In genomic region chr8:26690178-26690735, GRCm38 (mm10) we compare ENCODE assay signal across 11 mouse cellular contexts.
DNase-seq lines count a peak whose midpoint lies in the region; ATAC-seq lines count a peak whose summit lies in the region.
"Had no signal": no experiment of that assay in that cellular context is flagged by ENCODE, and none has a peak within 500 bp of the region (broad histone marks: within the 10 kb centered on the region; RNA-seq: fewer than 3 reads in every experiment).

No protein-coding gene starts in this region.

- no peak for DNase-seq in forebrain, embryonic 11.5 days (ENCODE audit: low spot score)
- no peak for DNase-seq in midbrain, embryonic 10.5 days (ENCODE audit: low spot score)
- DNase-seq in fibroblast of lung, adult 2 months (ENCODE audit: low read depth), result peak; percentile 66
- DNase-seq in left cerebral cortex, adult 8-10 months (ENCODE audit: low spot score in 2 of 2), result no peak
- DNase-seq in kidney, postnatal 10 days, result no peak
- DNase-seq: left cerebral cortex, postnatal 4 days; lung, adult 2 months had no signal

- H3K36me3 ChIP-seq in forebrain, embryonic 12.5 days (replicated peaks), result no peaks in the 10 kb centered on the region
- no peaks in the 10 kb centered on the region for H3K36me3 ChIP-seq in forebrain, embryonic 11.5 days (ENCODE audit: control insufficient read depth, insufficient read depth, low read length)
- no peaks in the 10 kb centered on the region for H3K36me3 ChIP-seq in midbrain, embryonic 13.5 days
- H3K36me3 ChIP-seq in midbrain, embryonic 10.5 days, result no peaks in the 10 kb centered on the region
- H3K36me3 ChIP-seq in stomach, embryonic 15.5 days, result no peaks in the 10 kb centered on the region
- H3K36me3 ChIP-seq: midbrain, embryonic 12.5 days had no signal

- no peak overlapping the region for H3K4me3 ChIP-seq in forebrain, embryonic 12.5 days (replicated peaks)
- no peak overlapping the region for H3K4me3 ChIP-seq in forebrain, embryonic 11.5 days (ENCODE audit: low read depth, low read length)
- no peak overlapping the region for H3K4me3 ChIP-seq in midbrain, embryonic 13.5 days (replicated peaks)
- no peak overlapping the region for H3K4me3 ChIP-seq in midbrain, embryonic 10.5 days
- H3K4me3 ChIP-seq in stomach, embryonic 15.5 days (replicated peaks), result no peak overlapping the region
- H3K4me3 ChIP-seq: midbrain, embryonic 12.5 days had no signal

- no peak overlapping the region for H3K9ac ChIP-seq in forebrain, embryonic 12.5 days
- H3K9ac ChIP-seq in forebrain, embryonic 11.5 days (ENCODE audit: low read length), result no peak overlapping the region
- H3K9ac ChIP-seq in midbrain, embryonic 13.5 days (replicated peaks), result no peak overlapping the region
- H3K9ac ChIP-seq in stomach, embryonic 15.5 days, result no peak overlapping the region
- H3K9ac ChIP-seq: midbrain, embryonic 12.5 days had no signal

- peaks cover 17% of the 10 kb centered on the region for H3K4me1 ChIP-seq in forebrain, embryonic 12.5 days
- no peaks in the 10 kb centered on the region for H3K4me1 ChIP-seq in forebrain, embryonic 11.5 days (replicated peaks; ENCODE audit: control insufficient read depth, insufficient read depth, low read length)
- H3K4me1 ChIP-seq in midbrain, embryonic 13.5 days (replicated peaks), result peaks cover 19% of the 10 kb centered on the region
- no peaks in the 10 kb centered on the region for H3K4me1 ChIP-seq in midbrain, embryonic 10.5 days
- H3K4me1 ChIP-seq in stomach, embryonic 15.5 days, result 0 out of 2 replicates have a peak, but pooled peaks cover 4% of the 10 kb centered on the region

- no peak overlapping the region for H3K4me2 ChIP-seq in forebrain, embryonic 12.5 days
- H3K4me2 ChIP-seq in forebrain, embryonic 11.5 days (ENCODE audit: low read depth, low read length, severe bottlenecking), result no peak overlapping the region
- no peak overlapping the region for H3K4me2 ChIP-seq in midbrain, embryonic 13.5 days (replicated peaks)
- no peak overlapping the region for H3K4me2 ChIP-seq in stomach, embryonic 15.5 days
- H3K4me2 ChIP-seq: midbrain, embryonic 12.5 days had no signal

- ATAC-seq in forebrain, embryonic 12.5 days (ENCODE audit: low FRiP score), result no peak
- ATAC-seq in forebrain, embryonic 11.5 days (replicated peaks; ENCODE audit: low FRiP score), result no peak
- 0 out of 2 replicates have a peak, but pooled peaks have one; percentile 61 for ATAC-seq in midbrain, embryonic 13.5 days
- ATAC-seq in stomach, embryonic 15.5 days (ENCODE audit: insufficient read depth, low FRiP score, low read depth), result peak; percentile 32; the same call in 1 of the 2 replicates

- H3K27ac ChIP-seq in forebrain, embryonic 12.5 days, result 0 out of 2 replicates have a peak overlapping the region, but pooled peaks have one; percentile 13
- H3K27ac ChIP-seq in forebrain, embryonic 11.5 days (ENCODE audit: low read depth, low read length), result no peak overlapping the region
- no peak overlapping the region for H3K27ac ChIP-seq in midbrain, embryonic 13.5 days
- no peak overlapping the region for H3K27ac ChIP-seq in midbrain, embryonic 10.5 days (replicated peaks)
- H3K27ac ChIP-seq in stomach, embryonic 15.5 days, result no peak overlapping the region
- H3K27ac ChIP-seq: midbrain, embryonic 12.5 days had no signal

- whole genome bisulfite sequencing in forebrain, embryonic 12.5 days, result 76% methylated on average over 6 of the region's 6 CpGs
- 84% methylated on average over 6 of the region's 6 CpGs for WGBS in forebrain, embryonic 11.5 days
- 81% methylated on average over 6 of the region's 6 CpGs for WGBS in midbrain, embryonic 13.5 days
- WGBS in midbrain, embryonic 10.5 days, result 88% methylated on average over 6 of the region's 6 CpGs
- 26% methylated on average over 6 of the region's 6 CpGs for WGBS in stomach, embryonic 15.5 days

- H3K27me3 ChIP-seq in forebrain, embryonic 12.5 days, result no peaks in the 10 kb centered on the region
- H3K27me3 ChIP-seq in forebrain, embryonic 11.5 days (ENCODE audit: control insufficient read depth, insufficient read depth, low read length), result no peaks in the 10 kb centered on the region
- H3K27me3 ChIP-seq in midbrain, embryonic 13.5 days, result no peaks in the 10 kb centered on the region
- H3K27me3 ChIP-seq in midbrain, embryonic 10.5 days (ENCODE audit: low read depth, poor library complexity, severe bottlenecking), result no peaks in the 10 kb centered on the region
- peaks cover 6% of the 10 kb centered on the region; the same call in 1 of the 2 replicates for H3K27me3 ChIP-seq in stomach, embryonic 15.5 days (replicated peaks)
- H3K27me3 ChIP-seq: midbrain, embryonic 12.5 days had no signal

- H3K9me3 ChIP-seq in forebrain, embryonic 12.5 days, result no peaks in the 10 kb centered on the region
- no peaks in the 10 kb centered on the region for H3K9me3 ChIP-seq in forebrain, embryonic 11.5 days (ENCODE audit: control insufficient read depth, low read length)
- H3K9me3 ChIP-seq in midbrain, embryonic 13.5 days, result no peaks in the 10 kb centered on the region
- H3K9me3 ChIP-seq in midbrain, embryonic 10.5 days (replicated peaks), result no peaks in the 10 kb centered on the region
- H3K9me3 ChIP-seq in stomach, embryonic 15.5 days, result no peaks in the 10 kb centered on the region
- H3K9me3 ChIP-seq: midbrain, embryonic 12.5 days had no signal

Comparison
In these comparisons a context has a peak if more than half of its experiments do, and no peak if none do; other contexts are left out.
1. ATAC-seq: peak in midbrain, embryonic 13.5 days (single experiment) and stomach, embryonic 15.5 days (single experiment); none in forebrain, embryonic 12.5 days (single experiment) and forebrain, embryonic 11.5 days (single experiment).